Mouse (Mus musculus) kidney, adult 9 months (tissue): ENCODE measurements at regions not wholly inside any gene's neighbourhood (a gene's known extent, or its start where the extent isn't known, plus 50 kb on each side); places are given as distances from the start of the nearest gene placed in this dataset.
A peak's percentile ranks its signal among the peaks of the same experiment; 100 is the strongest.

ENCODE experiments used
- DNase-seq: peaks from one replicate; pipeline ENCODE4 v3.0.0; 2022

DNA sequence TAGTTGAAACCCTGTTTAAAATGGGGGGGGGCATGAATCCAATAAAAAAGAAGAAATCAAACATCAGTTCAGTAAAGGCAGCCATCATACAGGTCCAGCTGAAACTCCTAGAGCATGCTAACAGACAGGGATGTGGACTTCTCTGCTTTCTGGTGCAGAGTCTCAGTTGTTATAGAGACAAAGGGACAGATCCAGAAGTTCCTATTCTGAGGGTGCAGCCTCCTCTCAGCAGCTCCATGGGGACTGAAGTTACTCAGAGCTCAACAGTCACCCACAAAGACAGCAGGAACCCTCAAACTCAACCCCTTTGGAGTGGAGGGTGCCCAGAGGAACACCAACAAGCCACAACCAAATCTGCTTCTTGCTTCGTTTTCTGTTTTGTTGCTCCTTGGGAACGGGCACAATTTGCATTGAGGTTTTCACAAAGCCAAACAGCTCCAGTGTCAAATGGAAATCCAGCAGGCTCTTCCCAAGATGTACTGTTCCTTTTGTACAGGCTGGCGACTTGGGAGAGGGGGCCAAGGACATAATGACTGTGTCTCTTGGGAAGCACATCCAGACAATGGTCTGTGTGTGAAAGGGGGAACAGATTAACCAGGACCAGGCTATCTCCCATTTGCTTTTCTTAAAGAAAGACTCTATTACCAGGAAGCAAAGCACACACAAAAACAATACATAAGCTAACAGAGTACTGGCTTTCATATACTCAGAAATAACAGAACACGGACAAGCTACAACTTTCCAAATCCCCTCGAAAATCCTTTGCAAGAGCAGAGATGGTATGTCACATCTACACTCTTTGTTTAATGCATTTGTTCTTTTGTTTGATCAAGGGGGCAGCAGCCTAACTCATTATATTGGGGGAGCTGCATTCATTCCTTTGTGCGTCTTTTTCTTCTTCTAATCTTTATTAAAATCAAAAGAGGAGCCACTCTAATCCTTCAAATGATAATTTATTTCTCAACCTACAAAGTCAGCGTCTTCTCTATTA is 332.6 kb upstream of the Zfp462 start:
- DNase-seq, result no peak

DNA sequence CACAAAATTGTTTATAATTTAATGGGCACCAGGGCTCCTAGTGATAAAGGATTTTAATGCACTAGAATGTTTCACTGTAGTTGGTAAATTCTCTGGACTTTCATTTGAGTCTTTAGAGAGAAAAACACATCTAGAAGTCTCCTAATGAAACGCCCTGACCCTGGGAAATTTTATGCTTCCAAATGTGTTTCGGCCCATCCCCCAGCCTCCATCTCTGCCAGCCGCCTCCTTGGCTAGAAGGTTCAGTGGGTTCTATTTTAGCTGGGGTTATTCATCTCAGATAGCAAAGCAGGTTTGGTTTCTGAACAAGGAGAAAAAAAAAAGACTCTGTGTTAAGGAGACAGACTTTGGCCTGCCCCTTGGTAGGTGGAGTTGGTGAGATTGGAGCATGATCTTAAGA is 331.8 kb upstream of the Zfp462 start:
- peak; percentile 68 for DNase-seq

DNA sequence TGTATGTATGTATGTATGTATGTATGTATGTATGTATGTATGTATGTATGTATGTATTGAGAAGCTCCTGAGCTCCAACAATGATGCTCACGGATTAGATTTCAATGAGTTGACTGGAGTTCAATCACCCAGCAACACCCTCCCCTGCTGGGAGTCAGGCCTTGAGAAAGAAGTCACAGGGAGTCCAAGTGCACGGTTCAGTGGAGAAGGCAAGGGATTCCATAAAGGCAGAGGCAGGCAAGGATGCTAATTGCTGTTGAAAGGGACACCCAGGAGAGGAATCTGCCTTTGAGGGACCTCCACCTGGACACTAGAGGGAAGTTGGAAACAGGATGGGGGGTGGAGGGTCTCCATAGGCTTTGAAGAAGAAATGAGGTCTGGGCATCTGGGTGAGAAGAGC is 331.2 kb upstream of the Zfp462 start:
- peak; percentile 83 for DNase-seq

DNA sequence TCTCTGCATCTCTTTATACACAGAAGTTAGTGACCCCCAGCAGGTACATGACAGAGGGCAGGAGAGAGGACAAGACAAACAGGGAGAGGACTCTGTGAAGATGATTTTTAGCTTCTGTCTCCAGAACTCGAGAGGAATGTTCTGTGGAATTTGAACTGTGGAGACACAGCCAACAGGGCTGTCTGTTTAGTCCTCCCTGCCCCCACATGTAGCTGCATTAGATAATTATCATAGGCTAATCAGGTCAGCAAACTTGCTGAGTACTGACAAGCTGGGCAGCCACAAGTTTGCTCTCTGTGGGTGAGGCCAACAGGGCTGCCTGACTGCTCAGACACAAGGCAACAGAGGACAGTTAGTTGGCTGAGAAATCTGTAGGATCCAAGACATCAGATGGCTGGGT is 329.0 kb upstream of the Zfp462 start:
- peak; percentile 93 for DNase-seq

DNA sequence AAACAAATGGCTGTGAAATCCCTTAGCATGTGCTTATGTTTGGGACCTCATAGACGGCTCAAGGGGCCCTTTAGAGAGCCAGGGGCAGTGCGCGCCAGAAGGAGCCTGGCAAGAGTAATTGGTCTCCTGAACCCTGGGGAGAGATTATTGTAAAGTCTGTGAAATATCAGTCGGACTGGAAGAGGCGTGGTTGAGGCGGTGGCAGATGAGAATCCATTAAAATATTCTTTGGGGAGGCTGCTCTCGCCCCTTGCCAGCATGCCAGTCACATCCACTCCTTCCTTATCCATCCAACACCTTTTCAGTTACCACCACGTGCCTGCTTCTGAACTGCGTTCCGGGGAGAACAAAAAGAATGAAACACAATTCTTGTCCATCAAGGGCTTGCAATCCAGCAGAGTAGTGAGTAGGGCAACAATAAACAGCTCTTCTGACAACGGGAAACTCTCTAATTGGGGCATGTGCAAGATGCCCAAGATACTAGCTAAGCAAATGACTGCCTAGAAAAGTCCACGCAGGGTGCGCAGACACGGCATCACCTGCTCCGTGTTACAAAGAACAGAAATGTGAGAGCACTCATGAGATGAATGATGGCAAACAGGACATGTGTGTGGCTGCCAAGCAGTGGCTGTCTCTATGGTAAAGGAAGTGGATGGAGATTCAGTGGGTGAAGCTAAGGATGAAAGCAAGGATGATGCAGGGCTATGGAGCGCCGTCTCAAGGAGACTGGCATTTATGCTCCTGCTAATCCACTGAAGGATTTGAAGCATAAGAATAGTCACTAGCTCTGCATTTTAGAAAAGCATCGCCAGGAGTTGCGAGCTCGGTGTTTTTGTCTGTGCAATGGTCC is 320.6 kb upstream of the Zfp462 start:
- no peak for DNase-seq

DNA sequence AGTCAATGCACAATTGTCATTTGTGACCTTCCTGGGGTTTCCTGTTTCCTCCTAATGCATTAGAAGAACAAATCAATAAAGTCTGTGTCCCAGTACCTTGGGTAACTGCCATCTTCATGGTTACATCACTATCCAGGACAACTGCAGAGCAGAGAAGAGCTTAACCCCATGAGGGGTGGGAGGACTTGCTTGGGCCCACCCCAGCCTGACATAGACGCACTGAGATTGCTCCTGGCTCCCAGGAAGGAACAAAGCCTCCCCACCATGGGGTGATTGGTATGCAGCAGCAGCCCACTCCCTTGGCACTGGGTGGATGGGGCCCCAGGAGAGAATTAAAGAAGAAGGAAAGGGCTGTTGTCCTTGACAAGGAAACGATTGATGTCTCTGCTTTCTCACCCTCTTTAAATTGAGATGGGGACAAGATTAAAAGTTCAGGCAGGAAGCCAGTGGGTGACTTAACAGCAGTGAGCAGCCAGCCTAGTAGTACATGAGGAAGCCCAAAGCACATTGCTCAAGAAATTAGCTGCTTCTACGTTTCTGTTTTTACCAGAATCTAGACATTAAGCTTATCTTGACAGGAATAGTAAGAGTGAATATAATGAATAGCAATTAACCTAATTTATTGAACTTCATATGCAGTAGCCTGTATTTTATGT is 307.7 kb upstream of the Zfp462 start:
- DNase-seq, result no peak

DNA sequence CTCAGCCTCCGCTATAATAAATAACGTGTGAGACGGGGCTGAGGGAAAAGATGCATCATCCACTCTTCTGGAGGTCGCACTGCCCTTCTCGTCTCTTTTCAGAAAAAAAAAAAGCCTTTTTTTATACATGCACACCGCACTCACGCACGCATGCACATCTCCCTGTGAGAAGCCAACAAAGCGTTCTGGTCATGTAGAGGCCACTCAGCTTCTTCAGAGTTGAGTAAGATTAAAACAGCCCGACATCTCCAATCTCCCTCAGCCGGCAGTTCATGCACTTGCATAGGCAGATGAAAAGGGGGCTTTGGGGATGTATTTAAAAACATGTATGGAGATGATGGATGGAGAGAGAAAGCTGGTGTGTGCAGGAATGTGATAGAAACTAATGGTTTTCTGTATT is 298.8 kb upstream of the Zfp462 start:
- DNase-seq, result no peak

DNA sequence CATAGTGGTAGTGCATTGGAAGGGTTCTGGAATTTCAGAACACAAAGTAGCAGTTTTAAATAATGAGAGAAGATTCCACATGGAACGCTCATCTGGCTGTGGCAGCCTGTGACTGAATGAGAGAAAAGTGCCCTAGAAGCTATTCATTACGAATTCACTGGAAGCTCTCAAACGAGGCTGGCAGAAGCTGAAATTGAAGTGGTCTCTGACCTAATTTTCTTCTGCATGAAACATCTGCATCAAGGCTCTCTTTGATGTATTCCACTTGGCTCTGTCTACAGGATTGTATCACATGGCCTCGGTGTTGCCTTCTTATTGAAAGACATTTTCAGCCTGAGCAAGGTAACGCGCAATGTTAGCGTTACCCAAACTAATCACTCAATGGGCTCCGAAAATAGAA is 298.4 kb upstream of the Zfp462 start:
- no peak for DNase-seq

DNA sequence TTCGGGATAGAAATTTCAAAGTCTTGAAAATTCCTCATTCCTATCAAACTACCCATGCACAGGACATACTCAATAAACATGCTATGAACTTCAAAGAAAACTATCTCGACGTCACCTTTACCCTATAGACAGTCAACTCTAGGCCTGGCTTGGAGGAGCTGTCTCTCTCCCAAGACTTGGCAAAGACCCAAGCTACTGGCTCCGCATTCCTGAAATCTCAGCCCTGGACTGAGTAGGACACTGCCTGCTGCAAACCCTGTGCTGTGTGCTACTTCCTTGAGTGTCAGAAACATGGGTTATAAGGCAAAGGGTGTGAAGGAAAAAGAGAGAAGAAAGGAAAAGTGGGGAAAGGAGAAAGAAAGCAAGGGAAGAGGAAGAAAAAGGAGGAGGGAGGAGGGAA is 296.6 kb upstream of the Zfp462 start:
- peak; percentile 14 for DNase-seq

DNA sequence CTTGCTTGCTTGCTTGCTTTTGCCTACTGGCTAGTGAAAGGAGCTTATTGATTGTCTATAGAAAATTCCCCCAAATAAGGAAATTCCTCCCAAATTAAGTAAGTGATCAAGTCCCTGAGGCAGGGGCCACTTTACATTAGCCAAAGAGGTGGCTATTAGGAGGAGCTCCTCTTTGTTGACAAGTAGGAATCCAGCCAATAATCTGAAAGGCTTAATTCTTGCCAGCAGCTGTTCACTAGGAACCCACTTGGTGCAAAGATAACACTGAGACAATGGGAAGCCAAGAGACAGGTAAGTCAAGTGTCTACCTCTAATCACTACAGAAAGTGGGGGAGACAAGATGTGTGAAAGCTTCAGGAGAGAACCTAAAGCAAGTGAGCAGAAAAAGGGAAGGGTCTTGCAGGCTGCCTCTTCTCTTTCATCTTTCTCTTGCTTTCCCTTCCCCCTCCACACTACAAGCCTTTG is 293.2 kb upstream of the Zfp462 start:
- DNase-seq, result no peak

DNA sequence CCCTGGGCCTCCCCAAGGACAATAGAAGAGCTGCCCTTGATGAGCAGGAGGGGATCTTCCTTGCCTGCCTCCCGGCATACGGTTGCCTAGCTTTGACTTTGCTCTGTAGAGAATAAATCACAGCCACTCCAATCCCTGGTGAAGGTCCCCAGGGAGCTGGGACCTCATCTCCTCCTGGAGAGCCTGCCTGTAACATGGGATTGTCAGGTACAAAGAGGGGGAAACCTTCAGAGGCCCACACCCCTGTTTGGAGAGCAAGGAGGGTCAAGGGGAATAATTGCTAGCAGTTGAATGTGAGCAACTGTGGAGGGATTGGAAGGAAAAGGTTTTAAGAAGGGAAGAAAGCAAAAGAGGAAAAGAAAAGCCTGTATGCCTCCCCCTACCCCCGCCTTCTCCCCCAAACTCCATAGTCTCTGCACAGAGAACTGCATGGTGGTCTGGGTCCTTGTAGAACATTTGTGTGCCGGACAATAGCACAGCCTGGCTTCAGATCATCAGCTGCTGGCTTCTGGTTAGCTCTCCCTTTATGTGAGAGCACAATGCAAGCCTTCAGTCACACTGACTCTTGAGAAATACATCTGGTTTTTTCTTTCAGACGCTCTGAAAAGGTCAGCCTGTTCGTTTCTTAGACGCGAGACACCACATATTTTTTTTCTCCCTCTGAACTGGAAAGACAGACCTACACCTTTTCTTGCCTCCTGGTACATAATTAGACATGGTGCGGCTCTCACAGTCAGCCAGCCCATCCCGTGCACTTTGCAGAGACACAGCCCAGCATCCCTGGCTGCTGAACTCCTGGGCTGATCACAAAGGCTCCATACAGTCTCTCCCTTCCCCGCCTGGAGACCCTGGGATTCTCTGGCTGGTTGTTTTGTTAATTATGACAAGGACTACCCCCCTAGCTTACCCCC is 292.5 kb upstream of the Zfp462 start:
- DNase-seq, result no peak

DNA sequence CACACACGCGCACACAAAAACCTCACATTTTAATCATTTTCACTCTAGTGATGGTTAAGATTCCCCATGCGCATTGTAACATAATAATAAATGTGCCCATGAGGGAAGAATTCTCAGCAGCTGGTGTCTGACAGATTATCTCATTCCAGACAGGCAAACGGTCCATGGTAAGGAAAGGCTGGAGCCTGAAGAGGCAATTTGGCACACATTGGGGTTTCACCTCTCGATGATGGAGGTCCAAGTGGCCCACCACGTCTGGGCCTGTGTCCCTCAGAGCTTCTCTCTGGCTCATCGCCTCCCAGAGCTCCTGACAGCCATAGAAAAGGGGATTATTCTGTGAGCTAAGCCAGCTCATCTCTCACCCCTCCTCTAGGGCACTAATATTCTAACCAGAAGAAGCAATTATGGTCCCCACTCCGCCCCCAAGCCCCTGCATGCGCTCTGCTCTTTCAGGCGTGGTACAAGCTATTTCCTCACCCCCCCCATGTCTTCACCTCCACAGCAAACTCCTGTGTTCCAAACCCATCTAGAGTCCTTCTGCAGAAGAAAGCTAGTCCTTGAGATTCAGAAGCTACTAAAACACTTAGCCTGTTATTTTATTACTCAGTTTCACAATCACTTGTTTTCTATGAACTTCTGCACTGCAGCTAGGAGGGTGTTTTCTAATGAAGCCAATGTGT is 291.6 kb upstream of the Zfp462 start:
- no peak for DNase-seq
